Mouse (Mus musculus) liver, embryonic 14.5 days (tissue): Measurements from ENCODE around the gene Sox30.

Source experiments
- CTCF ChIP-seq: IDR thresholded peaks from 2 replicates; pipeline ENCODE4 v1.5.1; 2016; ENCODE audit warnings: antibody characterized with exemption, low read depth, control low read depth
- EP300 ChIP-seq: IDR thresholded peaks from 2 replicates; pipeline ENCODE4 v1.6.1; 2016; ENCODE audit warnings: antibody characterized with exemption, low read depth

DNA sequence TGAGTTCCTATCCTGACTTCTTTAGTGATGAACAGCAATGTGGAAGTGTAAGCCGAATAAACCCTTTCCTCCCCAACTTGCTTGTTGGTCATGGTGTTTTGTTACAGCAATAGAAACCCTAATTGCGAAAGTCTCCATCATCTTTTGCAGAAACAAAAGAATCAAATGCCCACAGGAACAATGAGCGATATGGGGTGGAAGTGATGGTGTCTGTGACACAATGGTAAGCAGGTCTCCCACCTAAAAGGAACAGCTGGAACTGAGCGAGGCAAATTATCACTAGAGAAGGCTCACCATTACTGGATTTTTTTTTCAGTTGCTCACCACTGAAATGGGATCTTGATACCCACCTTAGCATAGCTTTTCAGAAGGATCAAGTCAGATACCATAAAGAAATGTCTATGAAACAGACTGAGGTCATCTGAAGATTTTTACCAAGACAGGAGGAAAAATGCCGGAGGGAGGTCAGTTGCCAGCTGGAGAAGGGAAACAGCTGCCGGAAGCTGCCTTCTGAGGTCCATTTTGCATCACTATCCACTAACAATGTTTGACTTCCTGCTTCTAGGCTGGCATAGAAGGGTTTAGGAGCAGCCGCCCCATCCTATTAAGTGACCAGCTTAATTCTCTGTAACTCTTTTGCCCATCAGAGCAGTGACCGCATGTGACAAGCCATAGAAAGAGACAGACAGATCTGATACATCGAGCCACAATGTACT is 60.9 kb downstream of the Sox30 start:
- no peak for TF ChIP-seq CTCF
- no peak for TF ChIP-seq EP300
